Mouse (Mus musculus) brain, embryonic 14.5 days (tissue): Measurements from ENCODE around the gene Ccdc92.

Source experiments
- CTCF ChIP-seq: fragments of 200-500 bp; IDR thresholded peaks from 2 replicates; pipeline ENCODE4 v1.5.1; 2012; ENCODE audit warnings: inconsistent platforms, mild to moderate bottlenecking, moderate library complexity, borderline replicate concordance; ENCODE audit not compliant: insufficient read depth, insufficient read length; ENCODE audit errors: extremely low read depth
- POLR2A ChIP-seq: fragments of 200-500 bp; IDR thresholded peaks from 2 replicates; pipeline ENCODE4 v1.6.1; 2012; ENCODE audit warnings: mild to moderate bottlenecking, inconsistent platforms, borderline replicate concordance; ENCODE audit not compliant: poor library complexity, insufficient read depth, insufficient read length, severe bottlenecking; ENCODE audit errors: extremely low read depth

- TF ChIP-seq CTCF (0 out of 2 replicates have a peak, but pooled peaks have one; percentile 1), POLR2A (no peak)
Observed at GRCm38 (mm10) chr5:124900738-124901490, 38.7 kb upstream of the Ccdc92 start.
